Mouse (Mus musculus) bone marrow, adult 2 months (tissue): ENCODE data around the gene Ccdc77.
"Not testable (repeated sequence)": the region's sequence is repeated elsewhere in the genome, so short reads cannot be mapped to it uniquely, and the experiment has no call there.

Experiments used
- CTCF ChIP-seq: fragments of 200-500 bp; IDR thresholded peaks from 2 replicates; pipeline ENCODE4 v1.5.1; 2011; ENCODE audit warnings: low read length, control low read depth; ENCODE audit not compliant: control insufficient read depth, insufficient read depth
- POLR2A ChIP-seq: fragments of 200-500 bp; IDR thresholded peaks from 2 replicates; pipeline ENCODE4 v1.6.1; 2011; ENCODE audit warnings: low read depth, mild to moderate bottlenecking, control low read depth, low read length, borderline replicate concordance; ENCODE audit not compliant: control insufficient read depth

DNA sequence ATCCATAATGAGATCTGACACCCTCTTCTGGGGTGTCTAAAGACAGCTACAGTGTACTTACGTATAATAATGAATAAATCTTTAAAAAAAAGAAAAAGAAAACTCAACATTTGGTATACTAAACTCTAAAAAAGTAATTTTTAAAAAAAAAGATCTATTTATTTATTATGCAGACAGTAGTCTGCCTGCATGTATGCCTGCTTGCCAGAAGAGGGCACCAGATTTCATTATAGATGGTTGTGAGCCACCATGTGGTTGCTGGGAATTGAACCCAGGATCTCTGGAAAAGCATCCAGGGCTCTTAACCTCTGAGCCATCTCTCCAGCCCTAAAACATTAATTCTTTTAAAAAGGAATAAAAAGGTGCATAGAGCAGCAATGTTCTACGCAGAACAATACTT, 67.6 kb downstream of the Ccdc77 start:
- TF ChIP-seq POLR2A, CTCF: not testable (repeated sequence)
